Mouse (Mus musculus) megakaryocyte, embryonic 14.5 days (primary cell): ENCODE data around the gene Fam227b.

Experiments used
- FLI1 ChIP-seq: IDR thresholded peaks from 2 replicates; pipeline ENCODE4 v1.6.1; 2012; ENCODE audit warnings: low read length, inconsistent platforms, mixed read lengths
- GATA1 ChIP-seq: IDR thresholded peaks from 3 replicates; pipeline ENCODE4 v1.6.1; 2012; ENCODE audit warnings: mixed read lengths, low read length, inconsistent platforms, borderline replicate concordance

GRCm38 (mm10) chr2:126151855-126152571 is at the start of gene Fam227b, which contains the start of gene Dtwd1:
- TF ChIP-seq GATA1 (no peak; the same call in 2 of the 3 replicates), FLI1 (no peak)
